Mouse (Mus musculus) CH12.LX (cell line): ENCODE data around the gene Ubash3b.

ENCODE experiments used
- CHD1 ChIP-seq: IDR thresholded peaks from 2 replicates; pipeline ENCODE4 v1.6.1; 2012; ENCODE audit warnings: low read depth, low read length, improper control_type of control experiment, inconsistent platforms
- MAFK ChIP-seq: IDR thresholded peaks from 2 replicates; pipeline ENCODE4 v1.6.1; 2011; ENCODE audit warnings: low read length, improper control_type of control experiment; ENCODE audit not compliant: insufficient replicate concordance

DNA sequence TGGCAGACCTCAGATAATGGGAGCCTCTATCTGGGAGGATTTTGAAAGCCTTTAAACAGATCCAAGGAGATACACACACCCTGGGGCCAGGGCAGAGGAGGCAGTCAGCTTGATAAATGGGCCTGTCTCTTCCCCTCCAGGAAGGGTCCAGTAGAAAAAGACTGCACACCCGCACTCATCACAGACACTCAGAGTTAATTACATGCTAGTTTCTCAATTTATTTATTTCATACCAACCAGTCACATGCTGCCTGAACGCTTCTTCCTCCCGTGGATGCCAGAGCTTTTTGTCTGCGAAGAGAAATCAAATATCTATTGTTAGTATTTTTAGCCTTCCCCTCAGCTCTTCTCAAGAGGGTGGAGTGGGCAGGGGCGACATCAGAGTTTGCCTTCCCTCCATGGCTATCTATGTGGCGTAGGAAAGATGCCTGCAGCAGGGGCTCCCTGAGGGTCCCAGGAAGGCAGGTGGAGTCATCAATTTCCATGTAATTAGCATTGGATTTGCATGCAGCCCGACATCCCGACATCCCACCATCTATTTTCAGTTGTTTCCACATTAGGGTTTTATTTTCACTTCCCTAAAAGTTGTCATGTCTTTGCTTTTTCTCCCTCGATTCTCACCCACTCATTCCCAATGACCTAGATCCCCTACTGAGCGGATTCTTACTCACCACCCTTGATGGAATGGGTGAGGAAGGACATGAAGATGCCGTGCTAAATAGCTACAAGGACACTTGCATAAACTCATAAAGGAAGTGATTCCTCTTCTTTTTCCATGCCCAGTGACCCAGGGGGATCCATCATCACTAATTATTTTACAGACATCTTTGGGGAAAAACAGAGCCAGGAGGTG, 110.2 kb downstream of the Ubash3b start:
- TF ChIP-seq MAFK, result no peak
- TF ChIP-seq CHD1, result no peak
